Mouse (Mus musculus): ENCODE measurements around the gene Anapc15-ps.

GRCm38 (mm10) chr10:95634261-95634660, 39.0 kb downstream of the Anapc15-ps start:
- TF ChIP-seq POLR2A (IDR thresholded peaks at IDR 0.05; ENCODE audit: insufficient read length, low read depth) (no peak), USF1 (IDR thresholded peaks at IDR 0.05; ENCODE audit: low read depth) (no peak), MYOD1 (IDR thresholded peaks at IDR 0.05; ENCODE audit: control insufficient read depth in 1 of 3, insufficient read length in 2 of 3, low read depth in 2 of 3) (no peak)

Measured in myocyte (in vitro differentiated cells).